Mouse (Mus musculus) inflammation-experienced regulatory T-cells, adult 16 weeks (primary cell): Measurements from ENCODE around the gene Cep70. TPM values are rescaled to one million over a fixed set of nuclear protein-coding genes. Genes with fewer than 3 reads are reported as not detected.

Experiments
- polyA plus RNA-seq: library from polyadenylated mRNA; unstranded; fragments of 100-300 nt; shearing (Covaris generic); gene quantifications from one replicate; pipeline ENCODE4 v1.2.1, GENCODE M21; 2017

The Cep70 gene
- polyA plus RNA-seq = 23.0 TPM

DNA sequence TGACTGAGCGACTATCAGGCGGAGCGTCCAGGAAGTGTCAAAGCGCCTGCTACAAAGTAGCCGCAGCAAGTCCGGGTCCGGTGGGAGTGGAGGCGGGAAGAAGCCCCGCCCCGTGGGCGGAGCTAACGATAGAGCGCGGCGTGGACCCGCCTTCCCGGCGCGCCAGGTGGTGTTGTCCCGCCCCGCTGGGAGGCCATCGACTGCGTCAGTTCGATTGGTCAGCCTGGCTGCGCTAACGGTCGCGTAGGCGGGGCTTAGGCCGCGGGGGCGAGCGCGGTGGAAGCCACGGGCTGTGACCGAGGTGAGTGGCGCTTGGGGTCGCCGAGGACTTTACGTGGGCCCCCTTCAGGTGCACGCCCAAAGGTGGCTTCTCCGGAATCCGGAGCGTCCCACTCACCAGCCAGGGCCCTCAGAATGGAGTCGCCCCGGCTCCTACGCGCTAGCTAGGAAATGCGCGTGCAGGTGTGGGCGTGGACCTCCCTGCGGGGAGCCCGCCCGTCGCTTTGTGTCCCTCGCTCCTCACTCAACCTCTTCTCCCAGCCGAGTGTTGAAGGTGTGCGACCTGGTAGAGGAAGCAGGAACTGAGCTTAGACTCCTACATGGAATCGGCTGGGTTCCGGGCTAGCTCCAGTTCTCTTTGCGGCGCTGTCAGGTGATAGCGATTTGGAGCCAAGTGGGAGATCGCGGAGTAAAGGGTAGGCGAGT lies at the start of gene Cep70:
Gene Cep70 (plus strand): TSS at position 178 of the 705 bp plus-strand sequence.

DNA sequence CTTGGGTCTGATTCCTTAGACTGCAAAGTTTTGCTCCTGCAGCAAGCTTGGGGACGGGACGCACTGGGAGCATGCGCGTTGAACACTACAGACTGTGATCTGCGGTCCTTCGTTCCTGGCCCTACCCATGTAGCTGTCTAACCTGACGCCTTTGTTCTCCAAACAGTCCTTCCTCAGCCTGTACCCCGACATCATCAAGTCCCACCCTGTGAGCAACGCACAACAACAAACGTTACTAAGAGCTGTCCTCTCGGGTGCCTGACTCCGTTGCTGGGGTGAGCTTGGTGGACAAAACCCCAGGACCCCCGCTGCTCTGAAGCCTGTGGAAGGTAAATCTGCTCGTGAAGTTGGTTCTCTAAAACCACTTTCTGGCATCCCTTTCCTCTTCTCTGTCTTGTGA lies 6.0 kb upstream of the Cep70 start, which contains the start of gene Faiml:
Gene Faiml (minus strand): TSS at position 101 of the 400 bp plus-strand sequence.

Other genes starting within 250 kb of the Cep70 start
- gene Gm1123, start 207.7 kb upstream of the Cep70 start, polyA plus RNA-seq = 0.82 TPM
- gene Pik3cb, start 102.7 kb upstream of the Cep70 start, polyA plus RNA-seq = 2.8 TPM
- gene Faiml, start 6.1 kb upstream of the Cep70 start, polyA plus RNA-seq = not detected
- 0.28 TPM for gene Esyt3, start 115.2 kb downstream of the Cep70 start, polyA plus RNA-seq
- 0.06 TPM for gene Mras, start 194.0 kb downstream of the Cep70 start, polyA plus RNA-seq
- gene Nme9, start 208.1 kb downstream of the Cep70 start, polyA plus RNA-seq = not detected